Mouse (Mus musculus) E14TG2a.4 (cell line): ENCODE results near the gene Cog4.

ENCODE experiments used
- CTCF ChIP-seq: conservative IDR thresholded peaks from 2 replicates; pipeline ENCODE4 v1.5.1; 2014; ENCODE audit warnings: low read length
- POU5F1 ChIP-seq: IDR thresholded peaks from 2 replicates; pipeline ENCODE4 v1.6.1; 2014; ENCODE audit warnings: low read length, borderline replicate concordance

- no peak for TF ChIP-seq CTCF
- TF ChIP-seq POU5F1, result no peak
Observed at GRCm38 (mm10) chr8:110886634-110887033, 40.2 kb downstream of the Cog4 start.
